Mouse (Mus musculus) 3134 (cell line): ENCODE data around the gene Vmn1r19.
"Not testable (repeated sequence)": the region's sequence is repeated elsewhere in the genome, so short reads cannot be mapped to it uniquely, and the experiment has no call there.

ENCODE experiments used
- DNase-seq: peaks from one replicate; pipeline ENCODE4 v3.0.0-alpha.2; 2011; ENCODE audit warnings: low spot score; ENCODE audit not compliant: insufficient read length; ENCODE audit errors: extremely low read depth

Gene Vmn1r19

GRCm38 (mm10) chr6:57403480-57403879 lies at the start of gene Vmn1r19:
Gene Vmn1r19 (plus strand): TSS chr6:57403780.
- DNase-seq: not testable (repeated sequence)

GRCm38 (mm10) chr6:57356864-57357263 lies 46.7 kb upstream of the Vmn1r19 start:
- no peak for DNase-seq

GRCm38 (mm10) chr6:57363627-57364026 lies 40.0 kb upstream of the Vmn1r19 start, which contains the start of gene Vmn1r17:
Gene Vmn1r17 (minus strand): TSS chr6:57363727.
- no peak for DNase-seq

GRCm38 (mm10) chr6:57365866-57366265 lies 37.7 kb upstream of the Vmn1r19 start:
- DNase-seq: not testable (repeated sequence)

GRCm38 (mm10) chr6:57367496-57367895 lies 36.1 kb upstream of the Vmn1r19 start:
- no peak for DNase-seq

- DNase-seq: no peak
These were observed 7.9 kb upstream of the Vmn1r19 start, which contains the start of gene Vmn1r18 for GRCm38 (mm10) chr6:57395683-57396082. Gene Vmn1r18 (minus strand): TSS chr6:57395783.

GRCm38 (mm10) chr6:57428630-57429029 lies 25.1 kb downstream of the Vmn1r19 start, which contains the start of gene Vmn1r20:
Gene Vmn1r20 (plus strand): TSS chr6:57428930.
- DNase-seq: no peak

GRCm38 (mm10) chr6:57431196-57431595 lies 27.6 kb downstream of the Vmn1r19 start:
- DNase-seq: no peak
